Mouse (Mus musculus): ENCODE results near the gene Pirb.

DNA sequence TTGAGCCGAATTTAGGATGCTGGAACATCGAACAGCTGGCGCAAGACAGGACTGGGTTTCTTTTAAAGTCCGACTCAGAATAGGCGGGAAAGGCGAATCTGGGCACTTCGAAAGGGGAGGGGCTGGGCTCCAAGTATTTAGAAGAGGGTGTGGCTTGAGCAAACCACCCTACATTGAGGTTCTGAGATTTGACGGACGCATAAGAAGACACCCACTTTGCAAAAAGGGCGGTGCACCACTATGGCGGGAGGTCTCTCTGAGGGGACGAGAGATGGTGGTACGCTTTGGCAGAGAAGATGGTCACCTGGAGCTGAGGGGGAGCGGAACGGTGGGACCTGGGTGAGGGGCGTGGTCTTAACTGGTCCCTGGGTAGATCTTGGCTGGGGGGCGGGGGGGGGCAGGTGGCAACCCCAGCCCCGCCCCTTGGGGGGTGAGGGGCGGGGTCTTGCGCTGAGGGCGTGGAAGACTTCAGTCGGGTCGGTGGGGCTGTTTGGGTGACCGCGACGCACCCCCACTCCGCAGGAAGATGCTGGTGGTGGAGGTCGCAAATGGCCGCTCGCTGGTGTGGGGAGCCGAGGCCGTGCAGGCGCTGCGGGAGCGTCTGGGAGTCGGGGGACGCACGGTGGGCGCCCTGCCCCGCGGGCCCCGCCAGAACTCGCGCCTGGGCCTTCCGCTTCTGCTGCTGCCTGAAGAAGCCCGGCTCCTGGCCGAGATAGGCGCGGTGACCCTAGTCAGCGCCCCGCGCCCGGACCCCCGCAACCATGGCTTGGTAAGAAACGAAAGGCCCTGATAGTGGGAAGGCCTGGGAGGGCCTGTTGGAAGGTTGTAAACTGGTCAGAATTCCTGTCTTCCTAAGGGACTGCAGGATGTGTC, 25.9 kb downstream of the Pirb start:
- TF ChIP-seq CTCF (conservative IDR thresholded peaks at IDR 0.05; ENCODE audit: insufficient read depth, insufficient read length, low read depth, low read length) = no peak
- no peak for TF ChIP-seq POLR2A (IDR thresholded peaks at IDR 0.05; ENCODE audit: low read depth, low read length)

Measured in kidney, adult 2 months (tissue).